Comparison of ENCODE assay signal across 24 mouse cellular contexts in genomic region chr2:164600179-164600578, GRCm38 (mm10). TPM values are rescaled to one million over a fixed set of nuclear protein-coding genes. Genes with fewer than 3 reads are reported as not detected.
A peak's percentile ranks its signal among the peaks of the same experiment; 100 is the strongest.
DNase-seq lines count a peak whose midpoint lies in the region; ATAC-seq and TF ChIP-seq lines count a peak whose summit lies in the region.
"Had no signal": no experiment of that assay in that cellular context is flagged by ENCODE, and none has a peak within 500 bp of the region (broad histone marks: within the 10 kb centered on the region; RNA-seq: fewer than 3 reads in every experiment).

No protein-coding gene starts in this region.

- no peaks in the 10 kb centered on the region for H3K27me3 ChIP-seq in testis, adult 2 months (ENCODE audit: control insufficient read depth, insufficient read depth, low read length)
- H3K27me3 ChIP-seq: forebrain, embryonic 15.5 days; neural tube, embryonic 15.5 days had no signal

- no peak overlapping the region for H3K27ac ChIP-seq in left cerebral cortex, adult 2 months
- H3K27ac ChIP-seq in testis, adult 2 months (ENCODE audit: control insufficient read depth, insufficient read depth, low read depth, low read length): no peak overlapping the region
- H3K27ac ChIP-seq: forebrain, embryonic 15.5 days; neural tube, embryonic 15.5 days had no signal

- intact Hi-C loops in left cerebral cortex, adult 2 months (cut with DNase I): no loop called here
- intact Hi-C loops in left cerebral cortex, postnatal 36 days (cut with DNase I): no loop called here

- peak; percentile 15 for DNase-seq in CD4-positive, CD25-positive, alpha-beta regulatory T cell, adult 2 months (ENCODE audit: low read depth, low spot score)
- no peak for DNase-seq in left cerebral cortex, adult 2 months (ENCODE audit: extremely low spot score in 1 of 2, low spot score in 2 of 2)
- no peak for DNase-seq in left cerebral cortex, postnatal 36 days (ENCODE audit: low spot score in 2 of 2)
- no peak for DNase-seq in testis, postnatal 10 days (ENCODE audit: low spot score)
- no peak for DNase-seq in adrenal gland, adult 2 months
- DNase-seq: cerebellum, adult 2 months; kidney, postnatal 14 days; layer of hippocampus, adult 9-11 months; thymus, postnatal 4 days had no signal

- no peaks in the 10 kb centered on the region for H3K4me1 ChIP-seq in testis, adult 2 months (ENCODE audit: control insufficient read depth, insufficient read depth, low read length)
- H3K4me1 ChIP-seq: forebrain, embryonic 15.5 days; neural tube, embryonic 15.5 days had no signal

- no peaks in the 10 kb centered on the region for H3K36me3 ChIP-seq in testis, adult 2 months (ENCODE audit: control insufficient read depth, insufficient read depth, low read length)
- H3K36me3 ChIP-seq: forebrain, embryonic 15.5 days; neural tube, embryonic 15.5 days had no signal

- no peak overlapping the region for H3K4me3 ChIP-seq in left cerebral cortex, adult 2 months
- no peak overlapping the region for H3K4me3 ChIP-seq in testis, adult 2 months (ENCODE audit: control insufficient read depth, low read depth, low read length)
- H3K4me3 ChIP-seq: erythroblast, embryonic 14.5 days; forebrain, embryonic 15.5 days; myocyte; neural tube, embryonic 15.5 days had no signal

- peak; percentile 21 for TF ChIP-seq CTCF in left cerebral cortex, adult 2 months (IDR thresholded peaks at IDR 0.05)
- TF ChIP-seq CTCF in testis, adult 2 months (IDR thresholded peaks at IDR 0.05; ENCODE audit: control insufficient read depth, insufficient read depth, insufficient replicate concordance, low read depth, low read length): peak; percentile 28; the same call in 1 of the 2 replicates

- ATAC-seq in CD4-positive, CD25-positive, alpha-beta regulatory T cell, adult 4 months: no peak
- no peak for ATAC-seq in monocyte, adult 5-6 weeks (replicated peaks; ENCODE audit: insufficient number of reproducible peaks, low FRiP score, low TSS enrichment, poor library complexity, severe bottlenecking)
- ATAC-seq: forebrain, embryonic 15.5 days; inflammation-experienced regulatory T-cells, adult 6 months had no signal

- no peak for TF ChIP-seq POLR2A in testis, adult 2 months (IDR thresholded peaks at IDR 0.05; ENCODE audit: control insufficient read depth, low read depth, low read length)

RNA-seq across cellular contexts. Expression of gene Eppin, which starts 6.8 kb away (rescaled TPM):
- not detected for polyA plus RNA-seq in CD4-positive, CD25-positive, alpha-beta regulatory T cell, adult 4 months (2017; shearing (Covaris generic))
- total RNA-seq in left cerebral cortex, adult 2 months (2021): not detected
- total RNA-seq in left cerebral cortex, postnatal 36 days (2021): not detected
- 52.4 and 70.8 TPM in 2 replicates for polyA plus RNA-seq in testis, adult 2 months (2012; rRNA removed)
- total RNA-seq in adrenal gland, adult 2 months (2021): not detected
- polyA plus RNA-seq in adrenal gland, adult 2 months (2012; rRNA removed): 0.29 TPM in 1 of 2 replicates, not detected in the other
- not detected in 3 replicates for total RNA-seq in monocyte, adult 5-6 weeks (2017)
- total RNA-seq: adrenal gland, adult 18-20 months; granulocyte monocyte progenitor cell, adult 5-6 weeks; hematopoietic stem cell, adult 5-6 weeks had no signal
- polyA plus RNA-seq: cerebellum, adult 2 months; embryonic facial prominence, embryonic 11.5 days; erythroblast, embryonic 14.5 days; forebrain, embryonic 15.5 days; heart, embryonic 14.5 days; inflammation-experienced regulatory T-cells, adult 6 months; limb, embryonic 14.5 days; midbrain, embryonic 11.5 days; myocyte; neural tube, embryonic 15.5 days had no signal

RNA-seq across cellular contexts. Expression of gene Wfdc6b, which starts 13.1 kb away (rescaled TPM):
- polyA plus RNA-seq in CD4-positive, CD25-positive, alpha-beta regulatory T cell, adult 4 months (2017; shearing (Covaris generic)): not detected
- total RNA-seq in left cerebral cortex, adult 2 months (2021): not detected
- total RNA-seq in left cerebral cortex, postnatal 36 days (2021): not detected
- polyA plus RNA-seq in testis, adult 2 months (2012; rRNA removed): 2.4 and 17.5 TPM in 2 replicates
- total RNA-seq in adrenal gland, adult 2 months (2021): not detected
- not detected in 2 replicates for polyA plus RNA-seq in adrenal gland, adult 2 months (2012; rRNA removed)
- not detected in 3 replicates for total RNA-seq in monocyte, adult 5-6 weeks (2017)
- total RNA-seq: adrenal gland, adult 18-20 months; granulocyte monocyte progenitor cell, adult 5-6 weeks; hematopoietic stem cell, adult 5-6 weeks had no signal
- polyA plus RNA-seq: embryonic facial prominence, embryonic 11.5 days; erythroblast, embryonic 14.5 days; forebrain, embryonic 15.5 days; heart, embryonic 14.5 days; inflammation-experienced regulatory T-cells, adult 6 months; limb, embryonic 14.5 days; midbrain, embryonic 11.5 days; myocyte; neural tube, embryonic 15.5 days had no signal

RNA-seq across cellular contexts. Expression of gene Wfdc8, which starts 13.2 kb away (rescaled TPM):
- not detected for polyA plus RNA-seq in CD4-positive, CD25-positive, alpha-beta regulatory T cell, adult 4 months (2017; shearing (Covaris generic))
- total RNA-seq in left cerebral cortex, adult 2 months (2021): not detected
- not detected for total RNA-seq in left cerebral cortex, postnatal 36 days (2021)
- 3.8 and 15.4 TPM in 2 replicates for polyA plus RNA-seq in testis, adult 2 months (2012; rRNA removed)
- total RNA-seq in adrenal gland, adult 2 months (2021): not detected
- 0.07 and 1.8 TPM in 2 replicates for polyA plus RNA-seq in adrenal gland, adult 2 months (2012; rRNA removed)
- total RNA-seq in monocyte, adult 5-6 weeks (2017): not detected in 3 replicates
- total RNA-seq: adrenal gland, adult 18-20 months; granulocyte monocyte progenitor cell, adult 5-6 weeks; hematopoietic stem cell, adult 5-6 weeks had no signal
- polyA plus RNA-seq: cerebellum, adult 2 months; embryonic facial prominence, embryonic 11.5 days; erythroblast, embryonic 14.5 days; forebrain, embryonic 15.5 days; heart, embryonic 14.5 days; inflammation-experienced regulatory T-cells, adult 6 months; limb, embryonic 14.5 days; midbrain, embryonic 11.5 days; myocyte; neural tube, embryonic 15.5 days had no signal

RNA-seq across cellular contexts. Expression of gene Wfdc6a, which starts 14.9 kb away (rescaled TPM):
- not detected for polyA plus RNA-seq in CD4-positive, CD25-positive, alpha-beta regulatory T cell, adult 4 months (2017; shearing (Covaris generic))
- not detected for total RNA-seq in left cerebral cortex, adult 2 months (2021)
- total RNA-seq in left cerebral cortex, postnatal 36 days (2021): not detected
- 23.9 and 25.0 TPM in 2 replicates for polyA plus RNA-seq in testis, adult 2 months (2012; rRNA removed)
- total RNA-seq in adrenal gland, adult 2 months (2021): under 1 TPM in 1 of 2 experiments, not detected in 1; 0.52 TPM
- polyA plus RNA-seq in adrenal gland, adult 2 months (2012; rRNA removed): 0.62 and 1.0 TPM in 2 replicates
- 0.87 TPM in 1 of 3 replicates, not detected in the others for total RNA-seq in monocyte, adult 5-6 weeks (2017)
- total RNA-seq: granulocyte monocyte progenitor cell, adult 5-6 weeks; hematopoietic stem cell, adult 5-6 weeks had no signal
- polyA plus RNA-seq: cerebellum, adult 2 months; embryonic facial prominence, embryonic 11.5 days; erythroblast, embryonic 14.5 days; forebrain, embryonic 15.5 days; inflammation-experienced regulatory T-cells, adult 6 months; midbrain, embryonic 11.5 days; myocyte; neural tube, embryonic 15.5 days had no signal

RNA-seq across cellular contexts. Expression of gene Spint3, which starts 26.9 kb away (rescaled TPM):
- polyA plus RNA-seq in CD4-positive, CD25-positive, alpha-beta regulatory T cell, adult 4 months (2017; shearing (Covaris generic)): not detected
- total RNA-seq in left cerebral cortex, adult 2 months (2021): not detected
- not detected for total RNA-seq in left cerebral cortex, postnatal 36 days (2021)
- polyA plus RNA-seq in testis, adult 2 months (2012; rRNA removed): 37.5 TPM in 1 of 2 replicates, not detected in the other
- not detected for total RNA-seq in adrenal gland, adult 2 months (2021)
- not detected in 2 replicates for polyA plus RNA-seq in adrenal gland, adult 2 months (2012; rRNA removed)
- not detected in 3 replicates for total RNA-seq in monocyte, adult 5-6 weeks (2017)
- total RNA-seq: adrenal gland, adult 18-20 months; granulocyte monocyte progenitor cell, adult 5-6 weeks; hematopoietic stem cell, adult 5-6 weeks had no signal
- polyA plus RNA-seq: cerebellum, adult 2 months; embryonic facial prominence, embryonic 11.5 days; erythroblast, embryonic 14.5 days; forebrain, embryonic 15.5 days; heart, embryonic 14.5 days; inflammation-experienced regulatory T-cells, adult 6 months; limb, embryonic 14.5 days; midbrain, embryonic 11.5 days; myocyte; neural tube, embryonic 15.5 days had no signal
